Mouse (Mus musculus) liver, adult (tissue): ENCODE data around the gene Tpm4.

Source experiments
- GATA4 ChIP-seq: IDR thresholded peaks from 2 replicates; pipeline ENCODE4 v1.6.1; 2014; ENCODE audit warnings: mild to moderate bottlenecking, low read length; ENCODE audit not compliant: insufficient replicate concordance

The Tpm4 gene

DNA sequence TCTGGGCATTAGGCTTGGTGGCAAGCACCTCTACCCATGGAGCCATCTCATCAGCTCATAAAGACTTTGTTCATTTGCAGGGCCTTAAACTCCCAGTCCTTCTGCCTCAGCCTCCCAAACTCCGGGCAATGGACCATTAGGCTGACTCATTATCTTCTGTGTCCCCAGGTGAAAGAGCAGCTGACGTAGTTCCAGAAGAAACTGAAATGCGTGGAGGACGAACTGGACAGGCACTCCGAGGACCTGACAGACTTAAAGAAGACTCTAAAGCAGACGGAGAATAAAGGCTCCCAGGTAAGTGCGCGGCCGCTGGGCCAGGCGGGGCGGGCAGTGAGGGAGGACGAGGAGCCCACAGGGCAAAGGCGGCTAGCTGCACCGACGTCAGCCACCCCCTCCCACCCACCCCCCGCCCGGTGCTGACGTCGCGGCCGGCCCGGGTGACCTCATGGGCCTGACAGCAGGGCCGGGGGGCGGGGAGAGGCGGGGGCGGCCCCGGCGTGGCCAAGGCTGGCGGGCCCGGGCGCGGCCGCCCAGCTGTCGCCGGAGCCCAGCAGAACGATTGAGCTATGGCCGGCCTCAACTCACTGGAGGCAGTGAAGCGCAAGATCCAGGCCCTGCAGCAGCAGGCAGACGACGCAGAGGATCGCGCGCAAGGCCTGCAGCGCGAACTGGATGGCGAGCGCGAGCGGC lies at the start of gene Tpm4:
Gene Tpm4 (plus strand): TSS at position 220 of the 690 bp plus-strand sequence.
- TF ChIP-seq GATA4: no peak

DNA sequence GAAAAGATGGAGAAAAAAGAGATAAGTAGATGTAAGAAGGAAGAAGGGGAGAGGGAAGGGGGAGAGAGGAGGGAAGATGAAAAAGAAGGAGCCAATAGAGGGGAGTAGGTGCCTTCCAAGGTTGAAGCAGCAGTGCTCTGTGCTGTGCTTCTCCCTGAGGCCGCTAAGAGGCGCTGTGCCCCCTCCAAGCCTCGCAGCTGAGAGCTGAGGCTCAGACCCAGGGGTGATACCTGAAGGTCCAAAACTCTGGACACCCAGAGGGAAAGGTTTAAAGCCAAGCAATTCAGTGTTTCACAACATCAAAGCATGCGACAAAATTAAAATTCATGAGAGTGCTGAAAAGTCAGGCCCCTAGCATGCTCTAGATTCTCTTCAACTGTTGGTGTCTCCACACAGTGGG lies 29.6 kb upstream of the Tpm4 start:
- TF ChIP-seq GATA4: no peak

DNA sequence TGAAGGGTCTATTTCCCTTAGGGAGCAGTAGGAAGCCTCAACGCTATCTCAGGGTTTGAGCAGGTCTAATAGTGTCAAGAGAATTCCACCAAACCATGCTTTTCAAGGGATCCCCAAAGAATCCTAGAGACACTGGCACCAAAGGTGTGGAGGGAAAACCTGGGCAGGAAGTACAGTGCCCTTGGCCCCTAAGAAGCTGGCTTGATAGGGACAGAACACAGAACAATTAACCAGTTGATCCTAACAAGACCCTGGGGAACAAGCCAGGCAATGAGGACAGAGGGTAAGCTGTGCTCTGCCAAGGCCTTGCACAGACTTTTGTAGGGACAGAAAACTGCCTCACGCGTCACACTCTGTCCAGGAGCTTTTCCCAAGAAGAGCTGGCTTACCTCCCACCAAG lies 28.0 kb upstream of the Tpm4 start, which contains the start of gene Olfr374:
Gene Olfr374 (plus strand): TSS at position 301 of the 400 bp plus-strand sequence.
- TF ChIP-seq GATA4: no peak

DNA sequence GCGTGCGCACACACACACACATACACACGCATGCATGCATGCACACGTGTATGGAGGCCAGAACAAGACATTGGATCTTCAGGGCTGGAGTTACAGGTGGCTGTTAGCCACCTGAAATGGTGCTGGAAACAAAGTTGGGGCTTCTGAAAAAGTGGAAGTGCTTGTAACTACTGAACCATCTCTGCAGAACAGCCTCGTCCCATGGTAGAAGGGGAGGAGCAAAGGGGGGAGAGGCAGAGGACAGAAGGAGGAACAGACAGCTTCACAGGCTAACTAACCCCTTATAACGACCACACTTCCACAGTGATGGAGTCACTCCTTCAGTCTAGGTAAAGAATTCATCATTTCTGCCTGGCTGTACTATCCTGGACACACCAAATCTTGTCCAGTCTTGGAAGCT lies 23.9 kb upstream of the Tpm4 start:
- TF ChIP-seq GATA4: no peak

DNA sequence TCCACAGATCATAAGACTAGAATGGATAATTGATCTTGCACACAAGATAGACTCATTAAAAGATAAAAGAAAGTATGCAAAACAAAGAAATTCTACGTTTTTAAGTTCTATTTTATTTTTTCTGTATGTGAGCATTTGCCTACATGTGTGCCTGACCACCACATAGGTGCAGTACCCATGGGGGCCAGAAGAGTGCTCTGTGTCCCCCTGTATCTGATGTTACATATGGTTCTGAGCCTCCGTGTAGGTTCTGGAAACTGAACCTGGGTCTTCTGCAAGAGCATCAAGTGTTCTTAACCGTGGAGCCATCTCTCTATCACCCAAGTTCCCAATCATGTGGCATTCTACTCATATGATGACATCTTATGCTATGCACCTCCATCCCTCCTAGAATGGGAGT lies 22.3 kb upstream of the Tpm4 start:
- TF ChIP-seq GATA4: no peak

DNA sequence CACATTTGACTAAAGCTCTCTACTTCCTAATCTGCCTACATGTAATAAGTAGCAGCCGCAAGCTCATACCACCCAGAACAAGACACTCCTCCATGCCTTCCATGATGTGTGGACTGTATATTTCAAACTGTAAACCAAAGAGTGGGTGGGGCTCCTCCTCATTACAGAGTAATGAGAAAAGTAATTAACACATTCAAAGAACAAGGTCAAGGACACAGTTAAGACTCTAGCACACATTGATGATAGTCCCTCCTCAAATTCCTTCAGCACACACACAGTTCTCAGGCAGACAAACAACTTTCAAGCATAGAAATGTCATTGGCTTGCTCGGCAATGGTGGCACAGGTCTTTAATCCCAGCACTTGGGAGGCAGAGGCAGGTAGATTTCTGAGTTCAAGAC lies 19.6 kb upstream of the Tpm4 start:
- TF ChIP-seq GATA4: no peak

DNA sequence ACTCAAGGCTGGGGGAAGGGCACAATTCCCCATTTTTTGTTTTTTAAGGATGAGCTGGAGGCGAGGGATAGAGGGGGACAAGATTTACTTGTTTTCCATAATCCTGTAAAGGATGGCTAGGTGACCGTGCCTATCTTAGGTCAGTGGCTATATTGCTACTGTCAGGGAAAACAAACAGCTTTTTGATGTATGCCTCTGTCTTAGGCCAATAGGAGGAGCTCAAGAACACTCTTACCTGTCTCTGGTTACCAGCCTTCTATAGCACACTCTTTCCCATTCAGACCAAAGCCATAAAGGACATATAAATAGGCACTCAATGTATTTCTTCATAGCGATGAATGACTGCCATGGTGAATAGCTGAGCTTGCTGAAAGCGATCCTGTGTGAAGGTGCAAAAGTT lies 16.2 kb upstream of the Tpm4 start:
- no peak for TF ChIP-seq GATA4

DNA sequence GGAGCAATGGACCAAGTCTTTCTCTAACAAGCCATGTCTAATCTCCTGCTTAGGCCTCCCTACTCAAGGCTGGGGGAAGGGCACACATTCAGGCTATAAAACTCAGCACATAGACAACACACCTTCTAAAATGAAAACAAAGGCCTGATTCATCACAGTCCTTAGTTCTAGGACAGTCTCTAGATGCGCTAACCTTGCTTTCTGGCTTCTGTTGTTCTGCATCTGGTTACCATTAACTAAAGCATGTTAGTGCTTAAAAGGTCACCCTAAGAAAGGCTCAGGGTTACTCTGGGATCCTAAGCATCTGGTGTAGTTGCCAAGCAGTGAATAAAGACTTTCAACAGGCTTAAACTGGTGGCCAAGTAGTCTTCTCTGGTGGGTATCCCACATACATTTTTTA lies 12.8 kb upstream of the Tpm4 start:
- TF ChIP-seq GATA4: no peak

DNA sequence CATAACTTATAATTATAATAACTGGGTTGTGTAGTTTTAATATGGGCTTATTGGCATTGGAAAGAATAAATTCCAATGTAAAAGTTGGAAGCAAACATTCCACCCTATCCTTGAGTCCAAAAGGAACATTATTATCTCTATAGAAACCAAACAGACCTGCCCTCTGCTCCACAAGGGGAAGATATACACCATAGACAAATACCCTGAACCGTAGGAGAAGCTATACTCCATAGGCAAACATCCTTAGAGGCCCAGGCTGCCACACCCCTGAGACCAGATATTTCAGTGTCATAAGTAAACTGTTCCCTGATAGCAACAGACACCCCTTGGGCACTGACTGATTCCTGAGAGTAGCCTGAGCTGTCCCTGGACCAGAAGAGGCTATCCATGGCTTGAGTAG lies 6.9 kb upstream of the Tpm4 start:
- TF ChIP-seq GATA4: no peak

DNA sequence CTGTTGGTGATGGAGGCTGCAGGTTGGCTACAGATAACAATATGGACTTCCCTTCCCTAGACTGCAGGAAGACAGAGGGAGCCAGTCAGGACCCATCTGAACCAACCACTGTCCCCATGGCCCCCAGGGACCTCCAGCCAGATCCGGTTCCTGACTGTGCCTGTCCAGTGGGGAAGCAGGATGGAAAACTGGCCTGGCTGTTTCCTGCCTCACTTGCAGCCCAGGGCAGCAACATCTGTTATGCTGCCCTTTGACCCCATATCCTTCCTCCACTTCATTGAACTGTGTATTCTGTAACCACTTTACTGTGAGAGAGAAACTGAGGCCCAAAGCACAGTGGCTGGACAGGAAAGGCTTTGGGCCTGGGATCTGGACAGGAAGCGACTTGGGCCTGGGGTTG lies 3.5 kb upstream of the Tpm4 start:
- peak; percentile 75; the same call in 1 of the 2 replicates for TF ChIP-seq GATA4

DNA sequence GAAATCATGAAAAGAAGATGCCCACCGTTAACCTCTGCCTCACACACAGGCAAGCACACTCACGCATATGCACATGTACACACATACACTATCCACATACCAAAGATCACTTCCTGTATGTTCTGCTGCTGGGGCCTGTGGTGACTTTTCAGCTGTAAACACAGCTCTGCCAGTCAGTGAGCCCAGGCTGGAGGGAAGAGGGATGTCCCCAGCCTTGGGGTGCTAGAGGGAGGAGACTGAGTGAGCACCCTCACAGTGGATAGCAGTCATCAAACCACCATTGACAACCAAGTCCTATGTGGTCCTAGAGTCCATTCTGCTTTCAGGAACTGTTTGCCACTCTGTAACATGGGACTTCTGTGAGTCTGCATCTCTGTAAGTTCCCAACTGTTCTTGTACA lies 2.9 kb upstream of the Tpm4 start:
- TF ChIP-seq GATA4: no peak

DNA sequence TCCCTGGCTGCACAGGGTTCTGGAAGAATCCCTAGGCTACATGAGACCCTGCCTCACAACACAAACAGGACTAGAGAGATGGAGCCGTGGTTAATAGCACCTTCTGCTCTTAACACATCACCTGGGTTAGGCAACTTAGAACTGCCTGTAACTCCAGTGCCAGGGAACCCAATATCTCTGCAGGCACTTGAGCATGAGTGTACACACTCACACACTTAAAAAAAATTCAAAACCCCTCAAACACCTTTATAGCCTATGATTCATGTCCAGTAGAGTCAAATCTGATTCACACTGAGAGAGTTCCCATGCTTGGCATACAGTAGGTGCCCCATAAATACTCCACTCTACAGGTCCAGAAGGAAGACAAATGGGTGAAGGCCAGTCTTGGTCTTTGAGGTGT lies 2.4 kb upstream of the Tpm4 start:
- TF ChIP-seq GATA4: no peak

DNA sequence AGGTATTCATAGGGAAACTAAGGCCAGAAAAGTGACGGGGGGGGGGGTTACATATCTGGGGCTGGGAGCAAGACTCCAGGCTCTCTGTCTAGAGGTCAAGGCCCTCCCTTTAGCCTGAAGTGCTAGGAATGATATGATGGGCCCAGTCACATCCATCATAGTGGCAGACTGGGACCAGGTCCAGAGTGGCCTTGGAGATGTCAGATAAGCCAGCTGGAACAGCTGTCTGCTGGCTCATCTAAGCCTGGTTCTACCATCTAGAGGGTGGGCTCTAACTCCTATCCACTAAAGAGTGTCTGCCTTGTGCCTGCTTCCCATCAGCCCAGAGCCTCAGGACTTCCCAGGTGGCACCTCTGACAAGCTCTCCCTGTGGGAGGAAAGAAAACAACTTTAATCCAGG lies 1.9 kb upstream of the Tpm4 start:
- TF ChIP-seq GATA4: peak; percentile 17; the same call in 1 of the 2 replicates

DNA sequence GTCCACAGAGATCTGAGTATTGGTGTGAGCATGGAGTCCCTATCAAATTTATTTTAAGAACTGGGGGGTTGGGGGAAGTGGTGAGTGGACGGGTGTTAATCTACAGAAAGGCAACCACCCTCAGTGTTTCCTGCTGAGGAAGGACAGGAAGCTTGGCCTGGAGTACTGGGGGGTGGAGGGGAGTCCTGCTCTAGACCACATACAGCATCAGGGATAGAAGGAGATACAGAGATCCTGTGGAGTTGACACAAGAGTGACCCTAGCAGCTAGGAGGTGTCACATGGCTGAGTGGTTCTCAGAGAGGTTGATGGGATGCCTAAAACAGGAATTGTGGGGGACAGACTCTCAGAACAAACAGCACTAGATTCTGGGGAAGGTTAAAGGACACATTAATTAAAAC lies 1.3 kb upstream of the Tpm4 start:
- peak; percentile 31; the same call in 1 of the 2 replicates for TF ChIP-seq GATA4

DNA sequence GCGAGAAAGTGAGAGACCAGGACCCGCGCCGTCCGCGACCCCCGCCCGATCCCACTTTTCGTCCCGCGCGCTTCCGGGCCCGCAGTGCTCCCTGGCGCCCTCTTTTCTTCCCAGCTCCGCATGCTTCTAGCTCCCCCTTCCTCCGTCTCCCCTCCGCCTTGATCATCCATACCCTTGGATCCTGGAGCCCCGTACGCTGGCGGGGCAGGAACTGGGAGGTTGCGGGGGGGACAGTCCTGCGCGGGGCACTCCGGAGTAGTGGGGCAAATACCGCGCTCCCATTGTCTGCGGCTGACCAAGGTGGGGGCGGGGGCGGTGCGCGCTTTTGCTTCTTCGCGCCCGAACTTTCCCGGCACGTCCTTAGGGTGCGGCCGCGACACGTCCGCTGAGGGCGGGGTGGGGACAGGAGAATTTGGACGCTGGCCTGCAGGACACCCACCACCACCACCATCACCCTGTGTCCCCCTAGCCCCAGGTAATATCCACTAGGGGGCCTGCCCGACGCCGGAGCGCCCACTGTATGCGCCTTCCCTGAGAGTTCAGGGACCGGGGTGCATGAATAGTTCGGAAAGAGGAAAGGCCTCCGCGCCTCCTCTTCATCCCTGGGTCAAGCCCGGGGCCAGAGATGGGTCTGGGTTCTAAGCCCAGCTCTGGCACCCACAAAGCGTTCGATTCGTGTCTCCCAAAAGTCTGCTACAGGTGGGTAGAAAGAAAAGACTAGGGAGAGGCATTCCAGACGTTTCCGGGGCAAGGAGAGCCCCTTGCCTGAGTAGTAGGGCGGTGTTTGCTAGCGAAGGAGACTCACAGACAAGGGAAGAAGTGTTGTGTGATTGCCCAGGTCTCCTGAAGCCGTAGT lies 899 bp downstream of the Tpm4 start:
- no peak for TF ChIP-seq GATA4

DNA sequence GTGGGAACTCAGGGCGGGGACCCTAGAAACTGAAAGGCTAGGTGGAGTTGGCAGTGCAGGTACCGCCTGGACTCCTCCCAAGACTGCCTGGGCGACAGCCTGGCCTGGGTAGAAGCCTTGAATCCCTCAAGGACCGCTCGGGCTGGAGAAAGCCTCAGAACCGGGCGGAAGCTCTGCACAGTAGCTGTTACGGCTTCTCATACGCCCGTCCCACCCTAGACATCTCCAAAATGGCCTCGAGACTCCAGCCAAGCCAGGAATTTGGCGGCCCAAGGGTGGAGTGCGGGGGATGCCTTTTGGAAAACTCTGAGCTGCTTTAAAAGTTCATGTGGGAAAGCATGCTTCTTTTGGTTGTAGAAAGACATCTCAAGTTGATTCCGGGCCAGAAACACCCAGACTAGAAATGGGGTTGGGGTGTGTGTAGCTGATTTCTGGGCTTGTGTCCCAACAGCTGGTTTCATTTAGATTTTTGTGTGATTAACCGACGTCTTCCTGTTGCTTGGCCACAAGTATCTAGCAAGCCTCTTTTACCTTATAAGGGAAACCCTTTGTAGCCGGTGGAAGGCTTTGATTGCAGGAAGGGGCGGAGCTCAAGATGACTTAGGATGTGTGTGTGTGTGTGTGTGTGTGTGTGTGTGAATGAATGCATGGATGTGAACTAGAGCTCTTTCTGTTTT lies 1.7 kb downstream of the Tpm4 start:
- no peak for TF ChIP-seq GATA4
